Mouse (Mus musculus): ENCODE data around the gene Gucy1b2. TPM values are rescaled to one million over a fixed set of nuclear protein-coding genes. Genes with fewer than 3 reads are reported as not detected.
A peak's percentile ranks its signal among the peaks of the same experiment; 100 is the strongest.

Gucy1b2 gene
- polyA plus RNA-seq, 1 experiment from 2014 or later: not detected

- no peak overlapping the region for H3K4me3 ChIP-seq (replicated peaks)
- WGBS: 66% methylated on average over 6 of the region's 6 CpGs
- H3K27ac ChIP-seq: no peak overlapping the region
Observed at GRCm38 (mm10) chr14:62389064-62389728, 66.9 kb downstream of the Gucy1b2 start.

GRCm38 (mm10) chr14:62383786-62384299, 72.2 kb downstream of the Gucy1b2 start:
- Histone ChIP-seq H3K9ac (no peak overlapping the region), H3K36me3 (no peaks in the 10 kb centered on the region), H3K4me1 (no peaks in the 10 kb centered on the region), H3K9me3 (replicated peaks) (no peaks in the 10 kb centered on the region), H3K4me3 (replicated peaks) (no peak overlapping the region), H3K27me3 (no peaks in the 10 kb centered on the region), H3K4me2 (no peak overlapping the region), H3K27ac (no peak overlapping the region)
- ATAC-seq (replicated peaks; ENCODE audit: low FRiP score): no peak
- 82% methylated on average over 3 of the region's 3 CpGs for WGBS

More at GRCm38 (mm10) chr14:62389064-62389728, 66.9 kb downstream of the Gucy1b2 start:
- H3K27me3 ChIP-seq: no peaks in the 10 kb centered on the region
- no peak overlapping the region for H3K4me2 ChIP-seq
- no peaks in the 10 kb centered on the region for H3K9me3 ChIP-seq (replicated peaks)
- no peak for ATAC-seq (replicated peaks; ENCODE audit: low FRiP score)
- H3K4me1 ChIP-seq: no peaks in the 10 kb centered on the region
- H3K36me3 ChIP-seq: no peaks in the 10 kb centered on the region
- no peak overlapping the region for H3K9ac ChIP-seq

GRCm38 (mm10) chr14:62383109-62383508, 73.0 kb downstream of the Gucy1b2 start:
- H3K27ac ChIP-seq: no peak overlapping the region
- no peak overlapping the region for H3K4me2 ChIP-seq
- WGBS: 86% methylated on average over 3 of the region's 3 CpGs
- no peaks in the 10 kb centered on the region for H3K9me3 ChIP-seq (replicated peaks)
- no peak overlapping the region for H3K9ac ChIP-seq
- H3K4me3 ChIP-seq (replicated peaks): no peak overlapping the region
- no peaks in the 10 kb centered on the region for H3K36me3 ChIP-seq
- no peaks in the 10 kb centered on the region for H3K4me1 ChIP-seq
- ATAC-seq (replicated peaks; ENCODE audit: low FRiP score): no peak
- H3K27me3 ChIP-seq: no peaks in the 10 kb centered on the region

GRCm38 (mm10) chr14:62380606-62381005, 75.5 kb downstream of the Gucy1b2 start:
- no peak overlapping the region for H3K4me3 ChIP-seq (replicated peaks)
- no peak for ATAC-seq (replicated peaks; ENCODE audit: low FRiP score)
- H3K9ac ChIP-seq: no peak overlapping the region
- WGBS: 86% methylated on average over 6 of the region's 6 CpGs
- H3K4me1 ChIP-seq: peaks cover 5% of the 10 kb centered on the region; the same call in 1 of the 2 replicates
- no peaks in the 10 kb centered on the region for H3K9me3 ChIP-seq (replicated peaks)
- no peak overlapping the region for H3K27ac ChIP-seq
- H3K36me3 ChIP-seq: no peaks in the 10 kb centered on the region; the same call in 1 of the 2 replicates
- H3K27me3 ChIP-seq: no peaks in the 10 kb centered on the region
- no peak overlapping the region for H3K4me2 ChIP-seq

- H3K27me3 ChIP-seq: no peaks in the 10 kb centered on the region
- H3K27ac ChIP-seq: no peak overlapping the region
- no peak for ATAC-seq (replicated peaks; ENCODE audit: low FRiP score)
- H3K36me3 ChIP-seq: no peaks in the 10 kb centered on the region; the same call in 1 of the 2 replicates
- H3K9me3 ChIP-seq (replicated peaks): no peaks in the 10 kb centered on the region
- peaks cover 12% of the 10 kb centered on the region for H3K4me1 ChIP-seq
- H3K9ac ChIP-seq: no peak overlapping the region
- H3K4me2 ChIP-seq: no peak overlapping the region
- 96% methylated on average over 2 of the region's 2 CpGs for WGBS
- no peak overlapping the region for H3K4me3 ChIP-seq (replicated peaks)
Observed at GRCm38 (mm10) chr14:62379391-62379790, 76.7 kb downstream of the Gucy1b2 start.

- Histone ChIP-seq H3K9ac (no peak overlapping the region), H3K4me2 (no peak overlapping the region), H3K27me3 (no peaks in the 10 kb centered on the region), H3K4me1 (peaks cover 32% of the 10 kb centered on the region), H3K4me3 (replicated peaks) (no peak overlapping the region), H3K36me3 (no peaks in the 10 kb centered on the region; the same call in none of the 2 replicates), H3K9me3 (replicated peaks) (no peaks in the 10 kb centered on the region), H3K27ac (peak overlapping the region; percentile 45; the same call in 1 of the 2 replicates)
- no peak for ATAC-seq (replicated peaks; ENCODE audit: low FRiP score)
- 82% methylated on average over 2 of the region's 2 CpGs for WGBS
Observed at GRCm38 (mm10) chr14:62376115-62376514, 80.0 kb downstream of the Gucy1b2 start.

- ATAC-seq (replicated peaks; ENCODE audit: low FRiP score): 0 out of 2 replicates have a peak, but pooled peaks have one; percentile 46
- H3K4me2 ChIP-seq: no peak overlapping the region
- no peaks in the 10 kb centered on the region for H3K9me3 ChIP-seq (replicated peaks)
- H3K9ac ChIP-seq: no peak overlapping the region
- no peak overlapping the region for H3K4me3 ChIP-seq (replicated peaks)
- peak overlapping the region; percentile 45; the same call in 1 of the 2 replicates for H3K27ac ChIP-seq
- peaks cover 36% of the 10 kb centered on the region for H3K4me1 ChIP-seq
- no peaks in the 10 kb centered on the region for H3K27me3 ChIP-seq
- no peaks in the 10 kb centered on the region; the same call in none of the 2 replicates for H3K36me3 ChIP-seq
Observed at GRCm38 (mm10) chr14:62375694-62376093, 80.4 kb downstream of the Gucy1b2 start.

GRCm38 (mm10) chr14:62374001-62374400, 82.1 kb downstream of the Gucy1b2 start:
- Histone ChIP-seq H3K9me3 (replicated peaks) (no peaks in the 10 kb centered on the region), H3K27ac (0 out of 2 replicates have a peak overlapping the region, but pooled peaks have one; percentile 30), H3K4me3 (replicated peaks) (no peak overlapping the region), H3K4me2 (peak overlapping the region; percentile 15), H3K36me3 (peaks cover 10% of the 10 kb centered on the region), H3K27me3 (no peaks in the 10 kb centered on the region), H3K4me1 (peaks cover 47% of the 10 kb centered on the region), H3K9ac (no peak overlapping the region)
- no peak for ATAC-seq (replicated peaks; ENCODE audit: low FRiP score)
- 49% methylated on average over 10 of the region's 10 CpGs for WGBS

- Histone ChIP-seq H3K4me1 (peaks cover 44% of the 10 kb centered on the region), H3K9me3 (replicated peaks) (no peaks in the 10 kb centered on the region), H3K9ac (no peak overlapping the region), H3K27ac (peak overlapping the region; percentile 62), H3K4me3 (replicated peaks) (no peak overlapping the region), H3K27me3 (no peaks in the 10 kb centered on the region), H3K4me2 (no peak overlapping the region), H3K36me3 (peaks cover 23% of the 10 kb centered on the region)
- WGBS: 32% methylated on average over 6 of the region's 6 CpGs
- peak; percentile 49; the same call in 1 of the 2 replicates for ATAC-seq (replicated peaks; ENCODE audit: low FRiP score)
Observed at GRCm38 (mm10) chr14:62370819-62371218, 85.3 kb downstream of the Gucy1b2 start.

GRCm38 (mm10) chr14:62363774-62364173, 92.3 kb downstream of the Gucy1b2 start:
- H3K36me3 ChIP-seq: peaks cover 61% of the 10 kb centered on the region
- 95% methylated on average over 2 of the region's 2 CpGs for WGBS
- H3K27ac ChIP-seq: no peak overlapping the region
- no peak overlapping the region for H3K4me2 ChIP-seq
- ATAC-seq (replicated peaks; ENCODE audit: low FRiP score): no peak
- H3K9me3 ChIP-seq (replicated peaks): no peaks in the 10 kb centered on the region
- no peaks in the 10 kb centered on the region for H3K4me1 ChIP-seq
- H3K4me3 ChIP-seq (replicated peaks): no peak overlapping the region
- no peaks in the 10 kb centered on the region for H3K27me3 ChIP-seq
- H3K9ac ChIP-seq: no peak overlapping the region

- no peak overlapping the region for H3K9ac ChIP-seq
- H3K4me2 ChIP-seq: no peak overlapping the region
- 81% methylated on average over 8 of the region's 8 CpGs for WGBS
- no peaks in the 10 kb centered on the region for H3K27me3 ChIP-seq
- H3K36me3 ChIP-seq: peaks cover 54% of the 10 kb centered on the region
- no peak overlapping the region for H3K4me3 ChIP-seq (replicated peaks)
- no peak for ATAC-seq (replicated peaks; ENCODE audit: low FRiP score)
- H3K27ac ChIP-seq: no peak overlapping the region
- no peaks in the 10 kb centered on the region for H3K9me3 ChIP-seq (replicated peaks)
- no peaks in the 10 kb centered on the region for H3K4me1 ChIP-seq
Observed at GRCm38 (mm10) chr14:62361263-62361980, 94.7 kb downstream of the Gucy1b2 start.

- Histone ChIP-seq H3K4me3 (replicated peaks) (no peak overlapping the region), H3K27me3 (no peaks in the 10 kb centered on the region), H3K4me1 (no peaks in the 10 kb centered on the region), H3K9me3 (replicated peaks) (no peaks in the 10 kb centered on the region), H3K9ac (no peak overlapping the region), H3K4me2 (no peak overlapping the region), H3K36me3 (peaks cover 19% of the 10 kb centered on the region; the same call in 1 of the 2 replicates), H3K27ac (no peak overlapping the region)
- WGBS: 77% methylated on average over 7 of the region's 7 CpGs
- ATAC-seq (replicated peaks; ENCODE audit: low FRiP score): no peak
Observed at GRCm38 (mm10) chr14:62355201-62355600, 100.9 kb downstream of the Gucy1b2 start.

Data from kidney, embryonic 15.5 days (tissue).